Mouse (Mus musculus) limb, embryonic 15.5 days (tissue): ENCODE measurements around the gene Arhgap45. TPM values are rescaled to one million over a fixed set of nuclear protein-coding genes. Genes with fewer than 3 reads are reported as not detected.

Source experiments
- ATAC-seq: fragments of 200-750 bp; cut with Nextera tagmentation; 2 replicates; pipeline ENCODE4 v1.8.0; 2017; ENCODE audit warnings: low read depth, moderate TSS enrichment; ENCODE audit not compliant: insufficient number of reproducible peaks, low FRiP score, low TSS enrichment
- H3K27ac ChIP-seq: fragments of 300-500 bp; sonication (generic); 2 replicates; pipeline ENCODE4 v1.5.1; 2015; ENCODE audit warnings: moderate library complexity, mild to moderate bottlenecking, inconsistent platforms
- H3K27me3 ChIP-seq: fragments of 300-500 bp; sonication (generic); 2 replicates; pipeline ENCODE4 v1.6.1; 2015; ENCODE audit warnings: inconsistent platforms
- H3K36me3 ChIP-seq: fragments of 300-500 bp; sonication (generic); 2 replicates; pipeline ENCODE4 v1.6.1; 2015; ENCODE audit warnings: inconsistent platforms
- H3K4me1 ChIP-seq: fragments of 300-500 bp; sonication (generic); 2 replicates; pipeline ENCODE4 v1.6.1; 2015; ENCODE audit warnings: inconsistent platforms
- H3K4me2 ChIP-seq: fragments of 300-500 bp; sonication (generic); 2 replicates; pipeline ENCODE4 v1.6.1; 2015; ENCODE audit warnings: mild to moderate bottlenecking, inconsistent platforms
- H3K4me3 ChIP-seq: fragments of 300-500 bp; sonication (generic); 2 replicates; pipeline ENCODE4 v1.5.1; 2015; ENCODE audit warnings: mild to moderate bottlenecking, inconsistent platforms
- H3K9ac ChIP-seq: fragments of 300-500 bp; sonication (generic); 2 replicates; pipeline ENCODE4 v1.6.1; 2015; ENCODE audit warnings: inconsistent platforms
- H3K9me3 ChIP-seq: fragments of 300-500 bp; sonication (generic); 2 replicates; pipeline ENCODE4 v1.6.1; 2016; ENCODE audit warnings: inconsistent platforms
- WGBS: fragments of 180-500 bp; shearing (Covaris S2); methylation state at CpG from one replicate; pipeline ENCODE4 v1.1.7; 2015; 5-methylcytosine and 5-hydroxymethylcytosine counted together
- polyA plus RNA-seq: library from polyadenylated mRNA; unstranded; fragments of >200 nt; fragmentation: Nextera tagmentation; extraction: Ambion mirVana; gene quantifications from 2 replicates; pipeline ENCODE4 v1.2.1, GENCODE M21; 2015

Gene Arhgap45
- polyA plus RNA-seq, 1 experiment from 2014 or later = 6.4 TPM

DNA sequence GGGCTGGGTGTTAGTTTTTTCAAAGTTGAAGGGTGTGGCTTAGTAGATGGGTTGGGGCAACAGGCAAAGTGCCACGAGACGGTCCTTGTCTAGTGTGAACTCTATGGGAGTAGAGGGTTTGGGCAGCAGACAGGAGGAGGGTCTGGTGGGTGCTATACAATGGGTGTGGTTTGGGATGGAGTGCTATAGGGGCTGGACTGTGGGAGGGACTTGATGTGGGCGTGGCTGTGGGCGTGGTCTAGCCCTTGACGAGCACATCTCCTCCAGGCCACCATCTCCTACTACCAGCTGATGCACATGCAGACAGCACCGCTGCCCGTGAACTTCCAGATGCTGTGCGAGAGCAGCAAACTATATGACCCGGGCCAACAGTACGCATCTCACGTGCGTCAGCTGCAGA is 9.4 kb downstream of the Arhgap45 start:
- no peak for ATAC-seq
- 55% methylated on average over 12 of the region's 12 CpGs for WGBS

DNA sequence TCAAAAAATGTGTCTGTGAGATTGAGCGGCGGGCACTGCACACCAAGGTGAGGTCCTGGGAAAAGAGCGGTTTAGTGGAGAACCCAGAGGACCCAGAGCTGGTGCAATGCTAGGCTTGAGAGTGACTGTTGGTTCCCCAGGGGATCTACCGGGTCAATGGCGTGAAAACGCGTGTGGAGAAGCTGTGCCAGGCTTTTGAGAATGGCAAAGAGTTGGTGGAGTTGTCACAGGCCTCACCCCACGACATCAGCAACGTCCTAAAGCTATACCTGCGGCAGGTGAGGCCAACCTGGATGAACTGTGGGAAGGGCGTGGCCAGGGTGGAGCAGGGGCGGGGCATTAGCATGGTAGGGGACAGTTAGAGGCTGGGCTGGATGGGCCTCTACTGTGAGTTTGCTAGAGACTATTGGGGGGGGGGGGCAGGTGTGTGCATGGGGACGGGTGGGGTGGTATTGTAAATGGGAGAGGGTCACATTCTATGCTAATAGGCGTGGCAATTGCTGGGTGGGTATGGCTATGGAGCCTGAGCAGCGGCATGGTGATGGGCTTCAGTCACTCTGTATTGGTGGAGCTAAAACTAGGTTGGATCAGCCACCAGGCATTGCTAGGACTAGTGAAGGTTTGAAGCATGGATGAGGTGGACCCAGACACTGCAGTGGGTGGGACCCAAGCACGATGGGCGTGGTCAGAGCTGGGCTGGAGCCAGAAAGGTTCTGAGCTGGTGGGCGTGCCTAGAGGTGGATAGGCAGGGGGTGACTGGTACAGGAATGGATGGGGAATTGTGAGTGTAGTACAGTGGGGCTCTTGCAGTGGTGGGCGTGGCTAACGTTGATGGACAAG is 11.4 kb downstream of the Arhgap45 start:
- Histone ChIP-seq H3K27ac (no peak overlapping the region), H3K4me3 (no peak overlapping the region), H3K36me3 (no peaks in the 10 kb centered on the region), H3K9ac (no peak overlapping the region), H3K9me3 (no peaks in the 10 kb centered on the region), H3K27me3 (no peaks in the 10 kb centered on the region), H3K4me1 (peaks cover 8% of the 10 kb centered on the region; the same call in 1 of the 2 replicates), H3K4me2 (no peak overlapping the region)
- 71% methylated on average over 20 of the region's 20 CpGs for WGBS
- ATAC-seq = 0 out of 2 replicates have a peak, but pooled peaks have one; percentile 15

More for the DNA sequence above, 9.4 kb downstream of the Arhgap45 start:
- Histone ChIP-seq H3K9me3 (no peaks in the 10 kb centered on the region), H3K4me3 (no peak overlapping the region), H3K9ac (no peak overlapping the region), H3K4me2 (no peak overlapping the region), H3K4me1 (peaks cover 8% of the 10 kb centered on the region; the same call in 1 of the 2 replicates), H3K36me3 (no peaks in the 10 kb centered on the region), H3K27ac (no peak overlapping the region), H3K27me3 (no peaks in the 10 kb centered on the region)

DNA sequence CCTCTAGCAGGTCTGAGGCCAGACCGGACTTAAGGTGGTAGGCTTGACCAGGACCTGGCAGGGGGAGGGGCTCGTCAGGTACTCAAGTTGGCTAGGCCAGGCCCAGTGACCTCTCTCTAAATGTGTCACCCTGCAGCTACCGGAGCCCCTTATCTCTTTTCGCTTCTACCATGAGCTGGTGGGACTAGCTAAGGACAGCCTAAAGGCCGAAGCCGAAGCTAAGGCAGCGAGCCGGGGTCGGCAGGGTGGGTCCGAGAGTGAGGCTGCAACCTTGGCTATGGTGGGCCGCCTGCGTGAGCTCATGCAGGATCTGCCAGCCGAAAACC is 12.0 kb downstream of the Arhgap45 start:
- WGBS = 93% methylated on average over 13 of the region's 13 CpGs
- Histone ChIP-seq H3K27ac (no peak overlapping the region), H3K4me3 (no peak overlapping the region), H3K4me1 (peaks cover 8% of the 10 kb centered on the region; the same call in 1 of the 2 replicates), H3K9me3 (no peaks in the 10 kb centered on the region), H3K36me3 (no peaks in the 10 kb centered on the region), H3K9ac (no peak overlapping the region), H3K4me2 (no peak overlapping the region), H3K27me3 (no peaks in the 10 kb centered on the region)
- ATAC-seq = no peak

DNA sequence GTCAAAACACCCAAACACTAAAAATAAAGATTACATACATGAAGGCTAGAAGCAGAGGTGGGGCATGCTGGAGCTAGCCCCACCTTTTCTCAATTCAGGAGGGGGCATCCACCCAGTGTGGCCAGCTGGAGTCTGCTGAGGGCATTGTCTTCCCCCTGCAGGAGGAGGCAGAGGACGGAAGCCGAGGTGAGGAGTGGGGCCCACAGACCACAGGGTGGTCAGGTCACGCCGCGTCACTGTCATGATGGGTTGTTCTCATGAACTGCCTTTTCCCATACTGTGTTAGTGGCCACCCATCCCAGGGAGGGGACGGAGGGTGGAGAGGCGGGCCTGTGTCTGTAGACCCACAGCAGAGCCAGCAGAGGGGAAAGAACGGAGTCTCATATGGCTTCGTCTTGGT is 13.7 kb downstream of the Arhgap45 start:
- peaks cover 7% of the 10 kb centered on the region for H3K36me3 ChIP-seq
- peaks cover 4% of the 10 kb centered on the region for H3K4me1 ChIP-seq
- no peak overlapping the region for H3K4me2 ChIP-seq
- no peaks in the 10 kb centered on the region for H3K9me3 ChIP-seq
- no peak overlapping the region for H3K9ac ChIP-seq
- no peak for ATAC-seq
- H3K27me3 ChIP-seq = no peaks in the 10 kb centered on the region
- H3K4me3 ChIP-seq = no peak overlapping the region
- WGBS = 88% methylated on average over 9 of the region's 9 CpGs
- no peak overlapping the region for H3K27ac ChIP-seq

DNA sequence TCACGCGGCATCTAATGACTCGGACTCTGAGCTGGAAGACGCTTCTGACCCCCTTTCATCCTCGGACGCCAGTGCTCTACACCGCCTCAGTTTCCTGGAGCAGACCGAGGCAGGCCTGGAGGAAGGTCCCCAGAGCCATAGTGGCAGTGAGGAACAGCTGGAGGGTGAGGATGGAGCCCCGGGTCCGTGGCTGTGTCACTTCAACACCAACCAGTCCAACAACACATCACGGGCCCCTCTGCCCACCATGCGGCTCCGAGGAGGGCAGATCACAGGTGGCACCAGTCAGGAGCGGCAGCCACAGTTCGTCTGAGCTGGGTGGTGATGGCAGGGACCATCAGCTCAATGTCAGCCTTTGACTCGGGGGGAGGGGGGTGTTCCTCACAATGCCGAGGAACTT is 14.3 kb downstream of the Arhgap45 start:
- Histone ChIP-seq H3K27ac (no peak overlapping the region), H3K27me3 (no peaks in the 10 kb centered on the region), H3K9me3 (no peaks in the 10 kb centered on the region), H3K9ac (no peak overlapping the region), H3K4me1 (peaks cover 4% of the 10 kb centered on the region), H3K4me3 (no peak overlapping the region), H3K36me3 (peaks cover 13% of the 10 kb centered on the region), H3K4me2 (no peak overlapping the region)
- 84% methylated on average over 17 of the region's 17 CpGs for WGBS
- no peak for ATAC-seq

DNA sequence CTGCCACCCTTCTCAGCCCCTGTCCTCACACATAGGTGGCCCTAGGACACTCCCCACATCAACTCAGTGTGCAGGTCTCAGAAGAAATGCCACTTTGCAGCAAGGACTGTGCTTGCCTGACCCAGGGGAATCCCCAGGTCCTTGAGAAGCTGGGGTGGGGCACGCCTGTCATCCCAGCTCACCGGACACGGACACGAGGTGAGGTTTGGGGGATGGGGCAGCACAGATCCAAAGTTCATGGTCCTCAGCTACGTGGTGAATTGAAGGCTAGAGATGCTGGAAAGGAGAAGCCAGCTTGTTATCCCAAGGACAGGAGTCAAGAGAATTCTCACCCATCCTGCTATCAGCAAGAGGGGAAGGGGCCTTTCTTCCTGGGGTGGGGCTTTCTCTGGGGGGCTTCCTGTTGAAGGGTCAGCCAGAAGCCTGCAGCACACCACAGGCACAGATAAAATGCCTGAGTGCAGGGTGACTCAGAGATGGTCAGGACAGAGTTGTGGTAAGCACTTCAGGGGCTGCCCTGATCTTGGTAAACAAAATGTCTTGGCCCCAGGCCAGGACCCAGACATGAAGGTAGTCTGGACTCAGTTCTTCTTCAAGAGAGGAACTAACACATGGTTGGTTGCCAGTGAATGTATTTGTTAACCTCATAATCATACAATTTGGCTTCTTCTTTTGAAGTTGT is 16.5 kb downstream of the Arhgap45 start:
- no peak overlapping the region for H3K4me2 ChIP-seq
- H3K9me3 ChIP-seq = no peaks in the 10 kb centered on the region
- H3K9ac ChIP-seq = no peak overlapping the region; the same call in 1 of the 2 replicates
- WGBS = 62% methylated on average over 5 of the region's 5 CpGs
- ATAC-seq = no peak
- no peak overlapping the region; the same call in 1 of the 2 replicates for H3K27ac ChIP-seq
- peaks cover 8% of the 10 kb centered on the region for H3K4me1 ChIP-seq
- no peaks in the 10 kb centered on the region for H3K27me3 ChIP-seq
- no peak overlapping the region for H3K4me3 ChIP-seq
- peaks cover 35% of the 10 kb centered on the region for H3K36me3 ChIP-seq

DNA sequence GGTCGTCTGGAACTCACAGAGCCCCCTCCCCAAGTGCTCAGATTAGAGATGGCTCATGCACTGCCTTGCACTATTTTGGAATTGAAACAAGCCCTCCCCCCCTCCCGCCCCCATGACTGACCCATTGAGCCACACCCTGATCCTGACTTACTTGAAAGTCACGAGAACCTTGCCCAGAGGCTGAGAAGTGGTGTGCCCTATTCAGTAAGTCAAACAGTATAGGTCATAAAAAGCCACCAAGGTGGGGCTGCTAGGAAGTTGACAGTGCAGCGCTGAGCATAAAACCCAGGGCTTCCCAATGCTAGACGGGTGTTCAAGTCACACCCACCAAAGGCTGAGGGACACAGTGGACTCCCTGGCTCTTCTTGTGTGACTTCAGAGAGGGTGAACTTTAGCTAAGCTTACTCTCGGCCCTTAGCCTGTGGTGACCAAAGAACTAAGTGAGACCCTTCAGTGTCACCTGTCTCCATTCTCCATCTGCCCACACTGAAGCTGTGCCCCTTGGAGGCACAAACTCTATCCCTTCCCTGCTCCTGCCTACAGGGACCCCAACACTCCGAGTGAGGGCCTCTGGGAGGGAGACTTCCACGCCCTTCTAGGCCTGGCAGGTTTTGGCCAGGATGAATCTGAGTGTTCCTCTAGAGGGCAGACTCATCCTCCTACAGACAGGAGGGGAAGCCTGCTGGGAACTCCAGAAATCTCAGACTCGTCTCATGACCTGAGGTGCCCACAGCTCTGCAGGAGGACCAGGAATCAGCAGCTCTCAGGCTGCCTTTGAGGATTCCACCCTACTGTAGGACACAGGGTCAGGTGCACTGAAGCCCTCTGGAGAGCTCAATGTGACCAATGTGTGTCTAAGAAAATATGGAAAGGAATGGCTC is 17.3 kb downstream of the Arhgap45 start:
- Histone ChIP-seq H3K27me3 (no peaks in the 10 kb centered on the region), H3K4me1 (peaks cover 16% of the 10 kb centered on the region), H3K4me3 (no peak overlapping the region), H3K9me3 (no peaks in the 10 kb centered on the region), H3K36me3 (peaks cover 39% of the 10 kb centered on the region), H3K4me2 (no peak overlapping the region), H3K27ac (peak overlapping the region; percentile 43; the same call in 1 of the 2 replicates), H3K9ac (no peak overlapping the region)
- WGBS = 36% methylated on average over 9 of the region's 9 CpGs
- no peak; the same call in 1 of the 2 replicates for ATAC-seq

DNA sequence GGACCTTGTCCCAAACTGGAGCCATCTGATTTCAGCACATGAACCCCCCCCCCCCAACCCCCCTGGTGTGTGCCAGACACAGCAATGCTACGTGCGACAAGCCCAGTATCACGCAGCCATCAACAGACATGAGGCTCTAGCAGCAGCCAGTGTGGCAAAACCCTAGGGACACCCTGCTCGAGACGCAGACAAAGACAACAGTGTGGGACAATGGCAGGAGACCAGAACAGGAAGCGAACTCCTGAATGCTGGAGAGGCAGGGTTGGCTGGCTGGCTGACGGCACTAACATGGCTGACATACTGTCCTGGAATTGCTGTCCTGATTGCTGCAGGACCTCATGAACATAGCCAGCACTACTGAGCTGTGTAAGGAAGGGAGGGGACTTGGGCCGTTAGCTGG is 18.7 kb downstream of the Arhgap45 start:
- Histone ChIP-seq H3K27me3 (no peaks in the 10 kb centered on the region), H3K4me3 (no peak overlapping the region), H3K4me1 (peaks cover 22% of the 10 kb centered on the region), H3K9ac (no peak overlapping the region), H3K27ac (no peak overlapping the region), H3K9me3 (no peaks in the 10 kb centered on the region), H3K36me3 (peaks cover 39% of the 10 kb centered on the region), H3K4me2 (no peak overlapping the region)
- WGBS = 76% methylated on average over 8 of the region's 8 CpGs
- no peak for ATAC-seq

DNA sequence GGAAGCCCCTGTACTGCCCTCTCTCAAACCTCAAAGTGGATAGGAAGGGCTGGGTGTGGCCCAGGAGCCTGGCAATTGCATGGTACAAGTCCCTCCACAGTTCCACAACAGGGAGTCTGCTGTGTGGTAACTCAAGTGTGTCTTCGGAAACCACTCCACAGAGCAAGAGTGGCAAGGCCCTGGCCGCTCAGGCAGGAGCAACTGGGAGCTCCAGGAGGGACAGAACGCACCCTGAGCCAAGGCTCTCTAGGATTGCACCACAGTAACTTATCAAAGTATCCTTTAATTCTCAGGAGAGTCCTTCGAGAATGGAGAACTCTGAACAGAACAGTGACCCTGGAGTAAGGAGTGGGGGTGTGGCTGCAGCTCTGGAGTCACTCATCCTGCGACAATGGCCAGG is 19.2 kb downstream of the Arhgap45 start:
- H3K4me1 ChIP-seq = peaks cover 22% of the 10 kb centered on the region
- no peak overlapping the region for H3K4me3 ChIP-seq
- ATAC-seq = no peak
- no peak overlapping the region for H3K4me2 ChIP-seq
- peaks cover 39% of the 10 kb centered on the region for H3K36me3 ChIP-seq
- H3K9me3 ChIP-seq = no peaks in the 10 kb centered on the region
- no peak overlapping the region for H3K9ac ChIP-seq
- no peak overlapping the region for H3K27ac ChIP-seq
- 89% methylated on average over 5 of the region's 5 CpGs for WGBS
- H3K27me3 ChIP-seq = no peaks in the 10 kb centered on the region

DNA sequence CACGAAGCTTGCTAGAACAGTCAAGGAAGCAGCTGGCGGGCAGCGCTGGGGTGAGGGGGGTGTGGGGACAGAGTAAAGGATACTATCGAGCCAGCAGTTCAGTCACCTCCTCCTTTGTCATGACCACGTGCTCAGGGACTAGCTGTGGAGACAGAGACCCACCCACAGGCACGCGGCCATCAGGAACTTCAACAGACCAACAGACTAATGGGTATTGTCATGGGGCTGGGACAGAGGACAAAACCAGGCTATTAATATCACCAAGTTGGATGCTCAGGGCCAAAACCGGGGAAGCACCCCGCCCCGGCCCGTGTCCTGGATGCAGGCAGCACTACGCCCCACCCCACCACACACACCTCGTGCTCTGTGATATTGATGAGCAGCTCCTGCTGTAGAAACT is 20.4 kb downstream of the Arhgap45 start:
- ATAC-seq = no peak
- WGBS = 91% methylated on average over 13 of the region's 13 CpGs
- H3K4me3 ChIP-seq = no peak overlapping the region

DNA sequence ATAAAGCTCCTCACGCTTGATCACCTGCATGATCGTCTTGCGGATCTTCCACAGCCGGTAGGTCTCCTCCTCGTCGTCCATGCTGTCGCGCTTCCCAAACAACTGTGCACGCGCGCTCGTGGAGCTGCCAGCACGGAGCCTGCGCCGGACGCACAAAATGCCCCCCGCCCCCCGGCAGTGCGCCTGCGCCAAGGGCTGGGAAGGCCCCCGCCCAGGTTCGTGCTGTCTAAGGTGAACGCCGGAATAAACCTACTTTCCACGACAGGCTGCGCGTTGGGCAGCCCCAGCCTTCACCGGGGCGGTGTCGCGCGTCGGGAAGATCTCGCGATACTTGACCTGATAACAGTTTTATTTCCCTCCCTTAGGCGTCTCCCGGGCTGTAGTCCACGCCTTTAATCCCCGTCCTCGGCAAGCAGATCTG is 23.1 kb downstream of the Arhgap45 start, which contains the start of gene Polr2e:
Polr2e (minus strand) TSS at position 237 of the 421 bp plus-strand sequence.
- Histone ChIP-seq H3K4me3 (peak within 1 kb of the TSS; percentile 84), H3K9me3 (no peaks in the 10 kb centered on the region), H3K27ac (peak within 1 kb of the TSS; percentile 79), H3K36me3 (peaks cover 37% of the 10 kb centered on the region), H3K4me2 (peak within 1 kb of the TSS; percentile 62), H3K9ac (peak within 1 kb of the TSS; percentile 76), H3K27me3 (no peaks in the 10 kb centered on the region), H3K4me1 (peaks cover 18% of the 10 kb centered on the region)
- WGBS = under 1% methylated on average over 40 of the region's 40 CpGs
- ATAC-seq = peak; percentile 97

More for the DNA sequence above, 20.4 kb downstream of the Arhgap45 start:
- peaks cover 22% of the 10 kb centered on the region for H3K4me1 ChIP-seq
- H3K27me3 ChIP-seq = no peaks in the 10 kb centered on the region
- H3K27ac ChIP-seq = no peak overlapping the region
- H3K9me3 ChIP-seq = no peaks in the 10 kb centered on the region
- H3K9ac ChIP-seq = no peak overlapping the region
- no peak overlapping the region for H3K4me2 ChIP-seq
- H3K36me3 ChIP-seq = peaks cover 39% of the 10 kb centered on the region
